Mouse (Mus musculus): ENCODE measurements at regions not wholly inside any gene's neighbourhood (a gene's known extent, or its start where the extent isn't known, plus 50 kb on each side); places are given as distances from the start of the nearest gene placed in this dataset.

- no peak for TF ChIP-seq ZC3H11A (IDR thresholded peaks at IDR 0.05; ENCODE audit: borderline replicate concordance, low read depth, low read length)
- TF ChIP-seq CHD2 (IDR thresholded peaks at IDR 0.05; ENCODE audit: low read depth, low read length), result no peak
- TF ChIP-seq ZNF384 (IDR thresholded peaks at IDR 0.05; ENCODE audit: low read depth, low read length), result no peak
Measured at GRCm38 (mm10) chr2:128401359-128401758, 189.7 kb upstream of the Spdye4c start.
